Mouse (Mus musculus) bone marrow, adult 2 months (tissue): ENCODE measurements around the gene Prkca. TPM values are rescaled to one million over a fixed set of nuclear protein-coding genes. Genes with fewer than 3 reads are reported as not detected.

Experiments used
- H3K27ac ChIP-seq: fragments of 200-500 bp; 2 replicates; pipeline ENCODE4 v1.5.1; 2012; ENCODE audit warnings: low read depth, mild to moderate bottlenecking, control low read depth, inconsistent platforms, low read length; ENCODE audit not compliant: control insufficient read depth, poor library complexity, insufficient read depth
- H3K4me1 ChIP-seq: fragments of 200-500 bp; 2 replicates; pipeline ENCODE4 v1.6.1; 2011; ENCODE audit warnings: low read length; ENCODE audit not compliant: control insufficient read depth, insufficient read depth
- H3K4me3 ChIP-seq: fragments of 200-500 bp; replicated peaks from 2 replicates; pipeline ENCODE3; 2011; ENCODE audit warnings: mild to moderate bottlenecking, low read depth, low read length, control low read depth; ENCODE audit not compliant: control insufficient read depth
- CTCF ChIP-seq: fragments of 200-500 bp; IDR thresholded peaks from 2 replicates; pipeline ENCODE4 v1.5.1; 2011; ENCODE audit warnings: low read length, control low read depth; ENCODE audit not compliant: control insufficient read depth, insufficient read depth
- POLR2A ChIP-seq: fragments of 200-500 bp; IDR thresholded peaks from 2 replicates; pipeline ENCODE4 v1.6.1; 2011; ENCODE audit warnings: low read depth, mild to moderate bottlenecking, control low read depth, low read length, borderline replicate concordance; ENCODE audit not compliant: control insufficient read depth
- WGBS: fragments of 180-500 bp; shearing (Covaris S2); methylation state at CpG from one replicate; pipeline ENCODE4 v1.1.7; 2018; 5-methylcytosine and 5-hydroxymethylcytosine counted together
- polyA plus RNA-seq: library from polyadenylated mRNA; stranded (reverse); fragments of >200 nt; gene quantifications from 2 replicates; pipeline ENCODE4 v1.2.4, GENCODE M21; 2011; ENCODE audit warnings: low replicate concordance; ENCODE audit not compliant: missing spikeins, insufficient read depth, insufficient read length

Prkca gene
- polyA plus RNA-seq, 1 experiment = 33.8 TPM

GRCm38 (mm10) chr11:108317878-108318277 lies 25.9 kb downstream of the Prkca start:
- Histone ChIP-seq H3K27ac (no peak overlapping the region), H3K4me3 (no peak overlapping the region), H3K4me1 (no peaks in the 10 kb centered on the region; the same call in 1 of the 2 replicates)
- TF ChIP-seq POLR2A = no peak
- TF ChIP-seq CTCF = no peak
- WGBS = 5% methylated on average over 6 of the region's 6 CpGs

- WGBS = 71% methylated on average over 7 of the region's 7 CpGs
- Histone ChIP-seq H3K4me1 (peaks cover 3% of the 10 kb centered on the region; the same call in 1 of the 2 replicates), H3K4me3 (no peak overlapping the region), H3K27ac (no peak overlapping the region)
- no peak for TF ChIP-seq CTCF
- no peak for TF ChIP-seq POLR2A
Observed at GRCm38 (mm10) chr11:108315736-108316135, 28.0 kb downstream of the Prkca start.

GRCm38 (mm10) chr11:108312516-108312915 lies 31.2 kb downstream of the Prkca start:
- WGBS = 72% methylated on average over 5 of the region's 5 CpGs
- TF ChIP-seq CTCF = no peak
- no peak overlapping the region for H3K27ac ChIP-seq

GRCm38 (mm10) chr11:108311912-108312311 lies 31.8 kb downstream of the Prkca start:
- 13% methylated on average over 2 of the region's 2 CpGs for WGBS
- no peak overlapping the region for H3K27ac ChIP-seq
- no peak overlapping the region for H3K4me3 ChIP-seq
- TF ChIP-seq CTCF = no peak
- TF ChIP-seq POLR2A = no peak
- H3K4me1 ChIP-seq = peaks cover 3% of the 10 kb centered on the region; the same call in 1 of the 2 replicates

More at GRCm38 (mm10) chr11:108312516-108312915, 31.2 kb downstream of the Prkca start:
- H3K4me1 ChIP-seq = peaks cover 3% of the 10 kb centered on the region; the same call in 1 of the 2 replicates
- no peak overlapping the region for H3K4me3 ChIP-seq

- Histone ChIP-seq H3K4me3 (no peak overlapping the region), H3K27ac (no peak overlapping the region), H3K4me1 (peaks cover 3% of the 10 kb centered on the region; the same call in 1 of the 2 replicates)
- no peak for TF ChIP-seq CTCF
- no peak for TF ChIP-seq POLR2A
- 82% methylated on average over 5 of the region's 5 CpGs for WGBS
Observed at GRCm38 (mm10) chr11:108309791-108310190, 33.9 kb downstream of the Prkca start.

GRCm38 (mm10) chr11:108308253-108308652 lies 35.5 kb downstream of the Prkca start:
- 87% methylated on average over 5 of the region's 5 CpGs for WGBS
- no peak for TF ChIP-seq POLR2A
- no peak for TF ChIP-seq CTCF
- peaks cover 3% of the 10 kb centered on the region; the same call in 1 of the 2 replicates for H3K4me1 ChIP-seq
- H3K27ac ChIP-seq = no peak overlapping the region
- H3K4me3 ChIP-seq = no peak overlapping the region

GRCm38 (mm10) chr11:108307258-108307657 lies 36.5 kb downstream of the Prkca start:
- WGBS = 63% methylated on average over 7 of the region's 7 CpGs
- Histone ChIP-seq H3K4me3 (no peak overlapping the region), H3K4me1 (peaks cover 3% of the 10 kb centered on the region; the same call in 1 of the 2 replicates), H3K27ac (no peak overlapping the region)
- TF ChIP-seq POLR2A (no peak), CTCF (no peak)

GRCm38 (mm10) chr11:108303787-108304186 lies 39.9 kb downstream of the Prkca start:
- Histone ChIP-seq H3K4me1 (no peaks in the 10 kb centered on the region; the same call in none of the 2 replicates), H3K4me3 (no peak overlapping the region), H3K27ac (no peak overlapping the region)
- 86% methylated on average over 4 of the region's 4 CpGs for WGBS
- TF ChIP-seq CTCF (no peak), POLR2A (no peak)

- TF ChIP-seq POLR2A (no peak), CTCF (no peak)
- WGBS = 84% methylated on average over 10 of the region's 10 CpGs
- no peaks in the 10 kb centered on the region; the same call in none of the 2 replicates for H3K4me1 ChIP-seq
- no peak overlapping the region for H3K4me3 ChIP-seq
- H3K27ac ChIP-seq = no peak overlapping the region
Observed at GRCm38 (mm10) chr11:108301796-108302490, 41.8 kb downstream of the Prkca start.
